Mouse (Mus musculus): Measurements from ENCODE around the gene Ccdc39. TPM values are rescaled to one million over a fixed set of nuclear protein-coding genes. Genes with fewer than 3 reads are reported as not detected.

Gene Ccdc39
- total RNA-seq, 2 experiments from 2014 or later, result 22.1 to 22.6 TPM

- DNase-seq (ENCODE audit: low spot score in 2 of 2), result peak; percentile 98 to 99
Observed at GRCm38 (mm10) chr3:33799617-33800512, 44.2 kb downstream of the Ccdc39 start, which contains the start of gene Ttc14. Gene Ttc14, plus strand, starts transcription at chr3:33799832.

DNA sequence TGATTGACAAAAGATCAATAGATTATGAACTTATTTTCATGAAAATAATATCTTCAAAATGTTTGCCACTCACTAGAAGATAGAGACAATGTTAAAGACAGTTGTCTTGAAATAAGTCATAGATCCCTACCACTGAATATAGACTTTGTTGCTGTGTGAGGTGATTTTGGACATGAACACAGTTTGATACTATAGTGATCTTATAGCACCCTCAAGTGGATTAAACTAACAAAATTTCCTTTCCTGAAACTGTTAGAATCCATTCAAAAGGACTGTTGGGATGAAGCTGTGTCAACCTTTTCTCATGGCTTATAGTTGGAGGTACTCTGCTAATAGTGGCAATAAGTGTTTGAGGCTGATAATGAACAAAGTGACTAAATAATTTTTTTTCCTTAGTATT lies 53.1 kb downstream of the Ccdc39 start:
- DNase-seq (ENCODE audit: low spot score in 2 of 2), result no peak

Other genes starting within 250 kb of the Ccdc39 start
- gene Ttc14, start 44.5 kb downstream of the Ccdc39 start, total RNA-seq (2021), result 10 to 100 TPM; 66.9 to 84.5 TPM
- gene Fxr1, start 175.6 kb upstream of the Ccdc39 start, total RNA-seq (2021), result 10 to 100 TPM; 77.5 to 79.6 TPM
- 10 to 100 TPM; 51.2 to 60.2 TPM for gene Dnajc19, start 237.0 kb upstream of the Ccdc39 start, total RNA-seq (2021)

Data from left cerebral cortex, adult 18-20 months (tissue).